Mouse (Mus musculus) kidney, embryonic 16.5 days (tissue): ENCODE measurements at regions not wholly inside any gene's neighbourhood (a gene's known extent, or its start where the extent isn't known, plus 50 kb on each side); places are given as distances from the start of the nearest gene placed in this dataset.

Experiments used
- ATAC-seq: fragments of 200-750 bp; cut with Nextera tagmentation; 2 replicates; pipeline ENCODE4 v1.8.0; 2017; ENCODE audit warnings: moderate TSS enrichment; ENCODE audit not compliant: low FRiP score, low TSS enrichment
- H3K27ac ChIP-seq: fragments of 300-500 bp; sonication (generic); 2 replicates; pipeline ENCODE4 v1.5.1; 2014; ENCODE audit warnings: low read length
- H3K27me3 ChIP-seq: fragments of 300-500 bp; sonication (generic); 2 replicates; pipeline ENCODE4 v1.6.1; 2014; ENCODE audit warnings: low read length, control low read depth, mixed read lengths; ENCODE audit not compliant: insufficient read depth
- H3K36me3 ChIP-seq: fragments of 300-500 bp; sonication (generic); 2 replicates; pipeline ENCODE4 v1.6.1; 2014; ENCODE audit warnings: low read length, control low read depth, mixed read lengths; ENCODE audit not compliant: insufficient read depth
- H3K4me1 ChIP-seq: fragments of 300-500 bp; sonication (generic); 2 replicates; pipeline ENCODE4 v1.6.1; 2014; ENCODE audit warnings: low read length, control low read depth, mixed read lengths; ENCODE audit not compliant: insufficient read depth
- H3K4me2 ChIP-seq: fragments of 300-500 bp; sonication (generic); replicated peaks from 2 replicates; pipeline ENCODE4 v1.6.1; 2014; ENCODE audit warnings: low read depth, low read length
- H3K4me3 ChIP-seq: fragments of 300-500 bp; sonication (generic); 2 replicates; pipeline ENCODE4 v1.5.1; 2014; ENCODE audit warnings: mild to moderate bottlenecking, low read length
- H3K9ac ChIP-seq: fragments of 300-500 bp; sonication (generic); replicated peaks from 2 replicates; pipeline ENCODE4 v1.6.1; 2014; ENCODE audit warnings: low read length
- H3K9me3 ChIP-seq: fragments of 300-500 bp; sonication (generic); 2 replicates; pipeline ENCODE4 v1.6.1; 2016; ENCODE audit warnings: low read length, control low read depth
- WGBS: fragments of 180-500 bp; shearing (Covaris S2); extraction: QIAGEN DNeasy Blood & Tissue Kit; methylation state at CpG from one replicate; pipeline ENCODE4 v1.1.7; 2014; 5-methylcytosine and 5-hydroxymethylcytosine counted together

DNA sequence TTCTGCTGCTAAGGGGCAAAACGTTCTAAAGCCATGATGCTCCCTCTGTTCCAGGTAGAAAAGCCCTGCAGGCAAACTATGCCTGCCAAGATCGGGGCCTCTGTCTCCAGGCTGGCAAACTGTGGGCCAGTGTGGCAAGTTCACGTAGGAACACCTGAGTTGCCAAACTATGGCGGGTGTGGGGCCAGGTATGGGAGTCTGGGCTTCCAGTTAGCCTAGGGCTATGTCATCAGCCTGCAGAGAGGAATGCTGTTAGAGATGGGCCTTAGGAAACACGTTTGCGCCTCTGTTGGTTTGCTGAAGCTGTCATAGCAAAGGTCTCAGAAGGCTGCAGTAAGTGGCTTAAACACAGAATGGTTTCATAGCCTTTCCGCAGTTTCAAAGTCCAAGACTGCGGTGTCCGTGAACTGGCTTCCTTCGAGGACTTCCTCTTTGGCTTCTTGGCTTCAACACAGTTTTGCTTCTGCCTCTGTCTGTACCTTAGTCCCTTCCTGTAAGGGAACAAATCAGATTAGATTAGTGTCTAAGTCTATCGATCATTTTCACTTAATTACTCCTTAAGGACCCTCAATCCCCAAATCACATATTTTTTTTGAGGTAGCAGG is 110.1 kb downstream of the Snx18 start:
- H3K36me3 ChIP-seq: no peaks in the 10 kb centered on the region
- H3K4me3 ChIP-seq: no peak overlapping the region
- WGBS: 81% methylated on average over 11 of the region's 11 CpGs
- H3K9me3 ChIP-seq: no peaks in the 10 kb centered on the region
- H3K4me1 ChIP-seq: peaks cover 18% of the 10 kb centered on the region
- H3K27ac ChIP-seq: no peak overlapping the region
- H3K4me2 ChIP-seq: no peak overlapping the region
- no peak for ATAC-seq
- no peaks in the 10 kb centered on the region for H3K27me3 ChIP-seq
- no peak overlapping the region for H3K9ac ChIP-seq

DNA sequence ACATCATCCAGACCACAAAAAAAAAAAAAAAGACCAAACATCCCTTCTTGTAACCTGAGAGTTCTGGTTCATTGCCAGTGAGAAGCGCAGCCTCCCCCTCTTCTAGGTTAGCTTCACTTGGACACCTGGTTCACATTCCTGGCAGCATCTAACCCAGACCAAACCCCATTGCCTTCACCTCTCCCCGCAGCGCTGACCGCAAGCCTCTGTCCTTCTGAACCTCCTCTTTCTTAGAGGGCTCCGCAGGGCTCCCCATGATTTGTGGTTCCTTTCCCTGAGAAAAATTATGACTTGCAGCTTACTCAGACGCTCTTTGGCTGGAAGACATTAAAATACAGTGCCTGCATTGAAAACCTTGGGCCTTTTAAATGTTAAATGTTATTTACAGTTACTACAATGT is 115.8 kb downstream of the Snx18 start:
- H3K27ac ChIP-seq: no peak overlapping the region
- WGBS: 19% methylated on average over 6 of the region's 6 CpGs
- H3K36me3 ChIP-seq: no peaks in the 10 kb centered on the region
- no peaks in the 10 kb centered on the region for H3K27me3 ChIP-seq
- H3K4me3 ChIP-seq: no peak overlapping the region
- H3K4me1 ChIP-seq: peaks cover 15% of the 10 kb centered on the region
- 0 out of 2 replicates have a peak, but pooled peaks have one; percentile 26 for ATAC-seq
- H3K9me3 ChIP-seq: no peaks in the 10 kb centered on the region
- H3K9ac ChIP-seq: no peak overlapping the region
- no peak overlapping the region for H3K4me2 ChIP-seq

DNA sequence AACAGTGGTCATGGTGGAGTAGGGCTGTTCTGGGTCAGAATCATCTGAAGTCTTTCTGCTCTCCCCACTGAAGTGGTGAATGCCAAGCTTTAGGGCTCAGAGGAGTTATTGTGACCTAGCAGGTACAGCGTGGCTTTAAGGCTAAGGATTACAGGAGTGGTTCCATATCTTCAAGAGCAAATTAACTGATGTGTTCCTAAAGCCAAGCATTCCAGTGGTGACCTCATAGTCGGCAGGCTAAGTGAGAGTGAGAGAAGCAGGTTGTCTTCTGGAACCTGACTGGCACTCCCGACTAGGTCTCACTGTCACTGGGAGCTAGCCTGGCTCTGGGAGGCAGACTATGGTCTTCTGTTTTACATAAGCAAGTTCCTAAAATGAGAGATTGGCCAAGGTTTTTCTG is 116.3 kb downstream of the Snx18 start:
- Histone ChIP-seq H3K27me3 (no peaks in the 10 kb centered on the region), H3K4me2 (no peak overlapping the region), H3K9ac (no peak overlapping the region), H3K36me3 (no peaks in the 10 kb centered on the region), H3K9me3 (no peaks in the 10 kb centered on the region), H3K4me1 (peaks cover 15% of the 10 kb centered on the region), H3K4me3 (no peak overlapping the region), H3K27ac (no peak overlapping the region)
- 58% methylated on average over 3 of the region's 3 CpGs for WGBS
- no peak for ATAC-seq

DNA sequence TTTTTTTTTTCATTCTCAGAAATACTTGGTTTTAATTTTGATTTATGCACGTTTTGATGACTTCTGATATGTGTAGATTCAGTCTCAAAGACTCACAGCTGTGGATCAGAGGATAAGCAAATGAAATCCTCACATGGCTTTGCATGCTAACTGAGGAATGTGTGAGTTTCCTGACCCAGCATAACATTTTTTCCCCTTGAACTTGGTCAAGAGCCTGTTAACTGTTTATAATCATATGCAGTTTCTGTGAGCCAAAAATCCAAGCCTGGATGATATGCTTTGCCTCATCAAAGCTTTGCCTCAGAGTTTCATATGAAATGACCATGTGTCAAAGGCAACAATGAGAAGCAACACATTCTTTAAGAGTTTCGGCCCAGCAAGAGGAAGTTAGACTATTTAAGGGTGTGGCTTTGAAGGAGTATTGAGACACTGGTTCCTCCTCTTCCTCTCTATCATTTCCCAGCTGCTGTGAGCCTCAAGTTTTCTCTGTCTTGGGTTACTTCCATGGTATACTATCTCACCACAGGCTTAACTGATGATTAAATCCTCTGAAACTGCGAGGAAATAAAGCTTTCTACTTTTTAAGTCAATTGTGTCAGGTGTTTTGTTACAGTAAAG is 117.9 kb downstream of the Snx18 start:
- no peaks in the 10 kb centered on the region for H3K27me3 ChIP-seq
- no peaks in the 10 kb centered on the region for H3K9me3 ChIP-seq
- H3K4me3 ChIP-seq: no peak overlapping the region
- H3K27ac ChIP-seq: no peak overlapping the region; the same call in 1 of the 2 replicates
- H3K4me2 ChIP-seq: no peak overlapping the region
- 64% methylated on average over 3 of the region's 3 CpGs for WGBS
- H3K9ac ChIP-seq: no peak overlapping the region
- peak; percentile 57; the same call in 1 of the 2 replicates for ATAC-seq
- no peaks in the 10 kb centered on the region for H3K36me3 ChIP-seq
- peaks cover 21% of the 10 kb centered on the region for H3K4me1 ChIP-seq

DNA sequence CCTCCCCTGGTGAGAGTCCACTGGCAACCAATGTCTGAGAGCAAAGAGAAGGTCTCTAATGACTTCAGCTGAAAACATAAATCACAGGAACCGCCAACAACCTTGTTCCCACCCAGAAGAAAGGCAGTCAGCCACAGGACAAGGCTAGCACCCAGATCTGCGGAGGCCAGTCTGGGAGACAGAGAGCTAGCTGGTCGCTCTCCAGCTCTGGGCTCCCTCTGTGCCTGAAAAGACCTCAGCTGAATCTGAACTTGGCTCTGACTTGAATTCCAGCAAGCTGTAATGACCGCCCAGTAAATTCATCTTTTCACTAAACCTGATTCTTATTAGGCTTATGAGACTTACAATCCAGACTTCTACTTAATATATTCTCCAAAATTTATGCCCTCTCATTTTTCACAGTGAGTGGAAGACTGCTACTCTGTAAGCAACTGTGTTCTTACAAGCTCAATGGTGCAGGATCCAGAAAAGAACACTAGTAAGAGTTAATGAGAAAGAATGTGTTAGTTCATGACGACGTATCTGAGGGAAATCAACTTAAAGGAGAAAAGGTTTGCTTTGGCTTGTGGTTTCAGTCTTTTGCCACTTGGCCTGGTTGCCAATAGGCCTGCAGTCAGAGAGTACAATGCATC is 119.2 kb downstream of the Snx18 start:
- H3K36me3 ChIP-seq: no peaks in the 10 kb centered on the region
- H3K9ac ChIP-seq: no peak overlapping the region
- H3K4me3 ChIP-seq: no peak overlapping the region
- H3K4me1 ChIP-seq: peaks cover 26% of the 10 kb centered on the region
- 66% methylated on average over 6 of the region's 6 CpGs for WGBS
- no peaks in the 10 kb centered on the region for H3K9me3 ChIP-seq
- 0 out of 2 replicates have a peak, but pooled peaks have one; percentile 28 for ATAC-seq
- H3K4me2 ChIP-seq: no peak overlapping the region
- H3K27ac ChIP-seq: peak overlapping the region; percentile 77
- H3K27me3 ChIP-seq: no peaks in the 10 kb centered on the region

DNA sequence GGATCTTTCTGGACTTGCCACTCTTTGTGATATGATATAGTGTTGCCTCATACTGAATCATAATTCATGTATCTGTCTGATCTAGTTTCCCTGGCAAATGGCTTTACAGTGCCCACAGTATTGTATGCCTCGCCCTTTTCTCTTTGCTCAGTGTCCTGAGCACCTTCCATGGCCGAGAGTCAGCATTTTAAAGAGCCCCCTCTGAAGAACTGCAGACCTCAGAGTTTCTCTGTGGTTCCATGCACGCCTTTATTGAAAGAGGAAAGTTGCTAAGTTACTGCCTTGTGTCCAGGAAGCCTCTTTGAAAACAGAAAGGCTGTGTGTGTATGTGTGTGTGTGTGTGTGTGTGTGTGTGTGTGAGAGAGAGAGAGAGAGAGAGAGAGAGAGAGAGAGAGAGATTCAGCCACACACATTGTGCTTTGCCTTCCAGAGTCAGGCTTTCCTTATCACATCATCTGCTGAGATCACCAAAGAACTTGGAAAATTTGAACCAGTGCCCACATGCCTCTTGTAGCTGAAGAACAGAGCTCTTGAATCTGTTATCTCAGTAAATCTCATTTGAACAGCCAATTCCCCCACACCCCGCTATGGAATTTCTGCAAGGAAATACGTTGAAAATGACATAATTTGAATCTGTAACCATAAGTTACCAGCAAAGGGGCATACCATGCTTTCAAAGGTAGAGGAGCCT is 122.6 kb downstream of the Snx18 start:
- Histone ChIP-seq H3K9ac (no peak overlapping the region), H3K4me3 (no peak overlapping the region), H3K27ac (peak overlapping the region; percentile 69; the same call in 1 of the 2 replicates), H3K4me2 (no peak overlapping the region), H3K4me1 (peaks cover 20% of the 10 kb centered on the region), H3K36me3 (no peaks in the 10 kb centered on the region), H3K27me3 (no peaks in the 10 kb centered on the region), H3K9me3 (no peaks in the 10 kb centered on the region)
- WGBS: 55% methylated on average over 5 of the region's 5 CpGs
- no peak for ATAC-seq

DNA sequence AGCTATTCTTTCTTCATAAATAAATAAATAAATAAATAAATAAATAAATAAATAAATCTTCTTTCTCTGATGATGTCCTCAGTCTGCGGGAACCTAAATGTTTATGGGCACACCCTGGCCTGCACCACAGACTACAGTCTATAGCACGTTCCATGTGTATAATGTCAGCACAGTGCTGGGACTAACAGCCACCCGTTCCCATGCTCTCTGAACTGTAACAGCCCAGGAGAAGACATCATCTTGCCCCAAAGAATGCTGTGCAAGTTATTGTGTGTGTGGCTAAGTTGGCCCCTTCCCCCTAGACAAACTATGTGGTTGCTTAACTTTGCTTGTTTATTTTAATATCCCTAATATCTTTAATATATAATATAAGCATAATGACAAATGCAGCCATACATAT is 123.2 kb downstream of the Snx18 start:
- H3K4me2 ChIP-seq: no peak overlapping the region

GRCm38 (mm10) chr13:113494688-113495087 is 123.7 kb downstream of the Snx18 start:
- H3K4me1 ChIP-seq: peaks cover 23% of the 10 kb centered on the region
- H3K27ac ChIP-seq: no peak overlapping the region
- 77% methylated on average over 5 of the region's 5 CpGs for WGBS
- no peaks in the 10 kb centered on the region for H3K9me3 ChIP-seq
- H3K27me3 ChIP-seq: no peaks in the 10 kb centered on the region
- no peak overlapping the region for H3K4me2 ChIP-seq
- H3K9ac ChIP-seq: no peak overlapping the region
- H3K4me3 ChIP-seq: no peak overlapping the region
- H3K36me3 ChIP-seq: no peaks in the 10 kb centered on the region
- no peak for ATAC-seq

More for the DNA sequence above, 123.2 kb downstream of the Snx18 start:
- WGBS: 72% methylated on average over 3 of the region's 3 CpGs
- Histone ChIP-seq H3K27ac (no peak overlapping the region), H3K9me3 (no peaks in the 10 kb centered on the region), H3K27me3 (no peaks in the 10 kb centered on the region), H3K4me1 (peaks cover 23% of the 10 kb centered on the region), H3K36me3 (no peaks in the 10 kb centered on the region), H3K9ac (no peak overlapping the region), H3K4me3 (no peak overlapping the region)
- ATAC-seq: no peak

DNA sequence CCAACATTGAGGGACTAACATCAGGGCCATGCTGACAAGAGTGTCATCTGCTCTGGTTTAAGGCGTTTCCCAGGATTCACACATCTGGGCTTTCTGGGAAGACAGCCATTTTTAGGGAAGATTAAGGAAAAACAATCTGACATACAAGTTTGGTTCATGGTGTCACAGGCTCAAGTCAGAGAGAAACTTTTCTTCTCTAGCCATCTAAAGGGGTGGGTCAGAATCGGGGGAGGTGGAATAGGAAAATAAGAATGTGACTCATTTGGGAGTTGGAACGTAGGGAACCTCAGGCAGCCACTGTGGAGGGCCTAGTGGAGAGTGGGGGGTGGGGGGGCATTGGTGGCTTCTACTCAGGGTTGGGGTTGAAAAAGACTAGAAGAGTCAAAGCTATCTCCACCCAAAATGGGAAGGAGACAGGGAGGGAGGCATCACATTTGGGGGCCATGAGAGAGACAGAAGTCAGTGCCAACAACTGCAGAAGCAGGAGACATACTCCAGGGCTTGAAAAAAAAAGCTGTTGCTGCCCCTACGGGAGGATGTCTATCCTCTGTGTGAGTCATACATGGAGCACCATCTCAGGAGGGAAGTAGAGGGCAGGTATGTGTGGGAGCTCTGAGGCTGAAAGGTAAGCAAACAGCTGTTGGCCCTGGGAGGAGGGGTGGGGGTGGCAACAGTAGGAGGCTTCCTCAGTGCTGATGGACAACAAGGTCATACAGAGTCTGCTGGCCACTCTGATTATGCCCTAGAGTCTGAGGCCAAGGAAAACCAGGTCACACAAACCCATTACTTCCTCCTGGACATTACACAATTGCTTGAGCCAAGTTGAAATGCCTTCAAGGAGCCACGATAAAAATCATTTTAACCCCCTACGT is 128.2 kb downstream of the Snx18 start:
- no peaks in the 10 kb centered on the region for H3K27me3 ChIP-seq
- H3K4me2 ChIP-seq: no peak overlapping the region
- ATAC-seq: no peak
- no peak overlapping the region for H3K27ac ChIP-seq
- H3K4me1 ChIP-seq: peaks cover 5% of the 10 kb centered on the region; the same call in 1 of the 2 replicates
- no peaks in the 10 kb centered on the region for H3K36me3 ChIP-seq
- peaks cover 8% of the 10 kb centered on the region for H3K9me3 ChIP-seq
- H3K9ac ChIP-seq: no peak overlapping the region
- WGBS: 62% methylated on average over 6 of the region's 6 CpGs
- no peak overlapping the region for H3K4me3 ChIP-seq
